Mouse (Mus musculus): ENCODE data around the gene Atp2c2.

Atp2c2 gene

GRCm38 (mm10) chr8:119702965-119703364, 3.2 kb downstream of the Atp2c2 start:
- DNase-seq (ENCODE audit: low read depth, low spot score): no peak

DNA sequence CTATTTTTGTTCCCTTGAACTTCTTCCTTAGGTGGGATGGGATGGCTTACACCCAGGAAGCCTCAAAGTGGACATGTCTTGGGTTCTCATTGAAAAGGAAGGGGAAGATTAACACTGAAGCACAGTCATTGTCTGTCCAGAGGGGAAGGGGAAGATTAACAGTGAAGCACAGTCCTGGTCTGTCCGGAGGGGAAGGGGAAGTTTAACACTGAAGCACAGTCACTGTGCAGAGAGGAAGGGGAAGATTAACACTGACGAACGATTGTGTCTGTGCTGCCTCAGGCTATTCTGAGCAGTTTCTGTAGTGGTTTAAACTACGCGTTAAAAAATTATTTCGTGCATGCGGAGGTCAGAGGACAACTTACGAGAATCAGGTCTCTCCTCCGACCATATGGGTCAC, 7.3 kb downstream of the Atp2c2 start:
- no peak for DNase-seq (ENCODE audit: low read depth, low spot score)

GRCm38 (mm10) chr8:119708471-119708870, 8.7 kb downstream of the Atp2c2 start:
- no peak for DNase-seq (ENCODE audit: low read depth, low spot score)

- DNase-seq (ENCODE audit: low read depth, low spot score): no peak
Observed at GRCm38 (mm10) chr8:119708878-119709702, 9.3 kb downstream of the Atp2c2 start.

DNA sequence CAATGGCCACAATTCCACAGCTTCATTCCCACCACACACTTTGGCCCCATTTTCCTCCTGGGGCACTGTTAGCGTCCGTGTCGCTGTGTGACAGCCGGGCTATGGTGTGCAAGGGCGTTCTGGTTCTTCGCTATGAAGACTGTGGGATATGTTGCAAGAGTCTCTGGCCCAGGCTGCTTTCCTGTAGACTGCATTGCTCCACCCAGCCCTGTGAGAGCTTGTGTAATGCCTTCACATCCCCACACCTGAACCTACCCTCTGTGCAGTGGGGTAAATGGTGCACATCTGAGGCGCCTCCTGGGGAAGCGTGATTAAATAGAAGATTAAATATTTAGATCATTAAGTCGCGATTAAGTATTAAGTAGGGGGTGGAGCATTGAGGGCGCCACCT, 9.9 kb downstream of the Atp2c2 start:
- no peak for DNase-seq (ENCODE audit: low read depth, low spot score)

DNA sequence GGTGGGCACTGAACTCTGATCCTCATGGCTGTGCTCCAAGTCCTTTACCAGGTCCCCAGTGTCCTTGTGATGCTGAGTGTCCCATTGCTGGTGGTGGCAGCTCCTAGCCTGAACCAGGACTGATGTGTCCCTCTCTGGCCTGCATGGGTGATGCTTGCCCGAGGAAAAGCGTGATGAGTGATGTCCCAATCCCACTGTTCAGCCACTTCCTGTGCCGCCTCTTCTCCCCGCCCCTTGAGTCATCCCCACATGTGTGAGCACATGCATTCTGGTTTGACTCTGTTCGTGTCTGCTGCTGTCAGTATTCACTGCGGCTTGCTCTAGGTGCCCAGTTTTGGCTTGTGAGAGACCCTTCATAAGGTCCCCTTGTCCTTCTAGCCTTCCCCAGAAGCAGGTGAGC, 12.4 kb downstream of the Atp2c2 start:
- DNase-seq (ENCODE audit: low read depth, low spot score): no peak

- DNase-seq (ENCODE audit: low read depth, low spot score): no peak
Observed at GRCm38 (mm10) chr8:119713421-119713820, 13.6 kb downstream of the Atp2c2 start.

DNA sequence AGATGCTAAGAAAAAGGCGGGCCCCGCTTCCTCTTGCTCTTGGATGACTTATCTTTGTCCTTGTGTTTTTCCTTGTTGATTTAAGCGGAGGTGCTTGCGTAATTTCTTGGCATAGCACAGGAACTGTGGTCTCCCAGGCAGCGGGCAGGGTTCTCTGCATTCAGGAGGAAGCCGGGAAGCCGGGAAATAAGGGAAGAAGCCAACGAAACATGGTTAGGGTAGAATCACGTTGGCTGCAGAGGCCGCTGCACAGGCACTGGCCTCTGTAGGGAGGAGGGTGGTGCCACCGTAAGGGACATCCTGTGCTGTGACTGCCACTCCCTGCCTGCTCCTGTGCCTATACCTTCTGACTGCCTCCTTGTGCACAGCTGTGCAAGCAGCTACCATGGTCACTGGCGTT, 15.4 kb downstream of the Atp2c2 start:
- no peak for DNase-seq (ENCODE audit: low read depth, low spot score)

DNA sequence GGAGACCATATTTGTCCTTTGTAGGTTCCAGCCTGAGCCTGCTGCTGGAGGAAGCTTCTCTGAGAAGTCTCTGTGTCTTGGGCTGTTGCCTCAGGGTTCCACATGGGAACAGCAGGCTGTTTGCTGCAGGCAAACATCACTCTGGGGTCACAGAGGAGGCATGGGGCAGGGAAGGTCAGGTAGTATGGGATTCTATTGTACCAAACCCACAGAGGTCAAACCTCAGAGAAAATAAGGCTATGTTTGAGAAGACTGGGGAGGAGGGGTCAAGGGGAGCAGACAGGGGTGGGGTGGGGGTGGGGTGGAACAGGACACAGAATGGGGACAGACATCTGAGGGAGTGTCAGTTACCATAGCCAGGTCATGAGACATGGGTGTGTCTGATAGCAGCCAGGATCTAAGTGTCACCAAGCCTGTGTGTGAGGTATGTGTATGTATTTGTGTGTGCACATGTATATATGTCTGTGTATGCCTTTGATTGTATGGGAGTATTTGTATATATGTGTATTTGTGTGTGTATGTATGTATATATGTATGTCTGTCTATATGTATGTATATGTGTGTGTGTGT, 17.0 kb downstream of the Atp2c2 start:
- DNase-seq (ENCODE audit: low read depth, low spot score): no peak

DNA sequence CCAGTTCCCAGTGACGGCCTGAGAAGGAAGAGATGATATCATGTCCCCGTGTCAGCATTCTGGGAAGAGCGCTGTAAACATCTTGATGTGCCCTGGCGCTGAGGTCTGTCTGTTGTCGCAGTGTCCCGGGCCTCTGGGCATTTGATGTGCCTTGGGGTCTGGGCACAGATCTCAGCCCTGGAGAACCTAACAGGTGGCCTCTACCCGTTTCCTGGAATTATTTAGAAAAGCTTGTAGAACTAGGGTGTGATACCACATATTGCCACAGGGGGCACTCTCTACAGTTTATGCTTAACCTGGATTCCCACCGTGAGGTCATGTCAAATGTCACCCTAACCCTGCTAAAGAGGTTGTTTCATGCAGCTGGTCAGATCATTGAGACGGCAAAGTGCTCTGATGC, 18.0 kb downstream of the Atp2c2 start:
- no peak for DNase-seq (ENCODE audit: low read depth, low spot score)

DNA sequence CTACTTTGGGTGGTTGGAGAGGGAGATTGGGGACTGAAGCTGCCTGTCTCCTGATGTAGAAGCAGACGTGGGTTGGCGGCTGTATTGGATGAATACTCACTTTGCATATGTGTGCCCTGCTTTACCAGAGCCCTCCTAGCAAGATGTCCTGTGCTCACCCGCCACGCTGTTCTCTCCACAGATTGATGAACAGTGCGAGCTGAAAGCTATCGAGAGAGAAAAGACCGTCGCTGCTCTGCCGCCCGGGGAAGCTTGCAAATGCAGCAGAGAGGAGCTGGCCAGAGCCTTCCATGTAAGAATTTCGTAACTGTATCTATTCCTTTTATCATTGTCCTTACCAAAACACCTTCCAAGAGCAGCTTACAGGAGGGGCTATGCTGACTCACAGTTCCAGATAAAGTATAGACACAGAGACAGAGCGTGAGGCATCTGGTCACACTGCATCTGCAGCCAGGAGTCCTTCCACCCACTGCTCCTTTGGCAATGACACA, 19.2 kb downstream of the Atp2c2 start:
- DNase-seq (ENCODE audit: low read depth, low spot score): no peak

DNA sequence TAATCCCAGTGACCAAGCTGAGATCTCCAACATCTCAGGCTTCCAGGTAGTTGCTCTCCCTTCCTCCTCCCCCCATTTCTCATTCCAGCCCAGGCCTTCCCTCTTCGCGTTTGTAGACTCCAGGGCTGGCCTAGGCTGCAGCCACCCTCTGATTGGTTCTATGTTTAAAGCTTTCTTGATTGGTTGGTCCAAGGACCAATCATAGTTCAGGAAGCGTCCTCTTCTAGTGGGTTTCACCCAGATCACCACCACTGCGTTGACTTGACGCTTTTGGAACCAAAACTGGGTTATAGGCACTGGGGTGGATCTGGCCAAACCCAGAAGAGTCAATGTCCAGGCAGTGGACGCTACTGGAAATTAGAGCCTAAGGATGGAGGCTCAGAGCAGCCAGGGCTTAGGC, 22.5 kb downstream of the Atp2c2 start:
- no peak for DNase-seq (ENCODE audit: low read depth, low spot score)

- DNase-seq (ENCODE audit: low read depth, low spot score): no peak
Observed at GRCm38 (mm10) chr8:119723676-119724075, 23.9 kb downstream of the Atp2c2 start.

- DNase-seq (ENCODE audit: low read depth, low spot score): no peak
Observed at GRCm38 (mm10) chr8:119724596-119724995, 24.8 kb downstream of the Atp2c2 start.

DNA sequence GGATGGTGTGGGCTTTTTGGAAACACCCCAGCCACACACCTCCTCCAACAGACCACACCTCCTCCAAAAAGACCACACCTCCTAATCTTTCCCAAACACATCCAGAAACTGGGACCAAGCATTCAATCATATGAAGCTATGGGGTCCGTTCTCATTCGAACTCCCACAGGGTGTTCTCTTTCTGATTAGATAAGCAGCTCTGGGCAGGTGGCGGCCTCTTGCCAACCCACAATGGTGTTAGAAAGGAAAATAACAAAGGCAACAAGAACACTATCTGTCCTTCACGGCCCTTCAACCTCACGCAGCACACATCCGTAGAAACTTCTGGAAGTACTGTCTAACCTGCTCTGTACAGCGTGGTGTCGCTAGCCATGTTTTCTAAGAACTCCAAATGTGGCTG, 27.3 kb downstream of the Atp2c2 start:
- no peak for DNase-seq (ENCODE audit: low read depth, low spot score)

GRCm38 (mm10) chr8:119728351-119728895, 28.6 kb downstream of the Atp2c2 start:
- no peak for DNase-seq (ENCODE audit: low read depth, low spot score)

DNA sequence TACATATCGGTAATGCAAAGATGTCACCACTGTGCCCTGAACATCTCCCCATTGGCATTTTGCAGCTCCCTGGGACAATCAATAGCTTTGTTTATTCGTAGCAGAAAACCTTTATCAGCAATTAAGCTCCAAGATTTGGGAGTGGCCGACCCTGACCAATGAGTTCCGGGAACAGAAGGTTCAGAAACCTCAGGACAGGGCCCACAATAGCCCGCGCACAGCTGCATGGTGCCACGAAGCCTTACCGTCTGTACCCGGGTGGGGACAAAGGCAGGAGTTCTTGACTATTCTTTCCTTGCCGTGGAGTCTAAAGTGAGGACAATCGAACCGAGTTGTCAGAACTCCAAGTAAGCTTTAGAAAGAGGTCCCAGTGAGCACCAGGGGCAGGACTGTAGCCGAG, 32.3 kb downstream of the Atp2c2 start:
- DNase-seq (ENCODE audit: low read depth, low spot score): no peak

DNA sequence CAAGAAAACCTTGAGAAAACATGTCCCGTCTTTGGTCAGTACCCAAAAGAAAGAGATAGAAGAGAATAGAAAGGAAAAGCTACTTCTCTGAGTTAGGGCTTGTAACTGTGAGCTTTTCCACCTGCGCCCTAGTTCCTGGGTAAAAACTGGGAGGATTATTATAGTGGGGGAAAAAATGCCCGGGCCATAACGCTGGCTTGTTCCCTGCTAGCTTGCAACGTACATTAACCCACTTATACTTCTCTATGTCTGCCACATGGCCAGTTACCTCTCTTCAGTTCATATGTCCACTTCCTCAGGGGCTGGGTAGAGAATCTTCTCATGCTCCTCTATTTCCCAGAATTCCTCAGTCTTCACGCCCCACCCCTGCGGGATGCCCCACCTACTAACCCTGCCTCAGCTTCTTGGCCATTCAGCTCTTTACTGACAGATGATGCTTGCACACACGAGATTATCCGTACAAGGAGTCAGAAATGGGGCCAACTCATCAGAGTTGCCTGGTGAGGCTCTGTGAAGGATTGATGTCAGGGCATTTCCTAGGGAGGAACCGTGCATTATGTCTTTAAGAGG, 36.6 kb downstream of the Atp2c2 start:
- no peak for DNase-seq (ENCODE audit: low read depth, low spot score)

GRCm38 (mm10) chr8:119737093-119737900, 37.5 kb downstream of the Atp2c2 start:
- DNase-seq (ENCODE audit: low read depth, low spot score): no peak

GRCm38 (mm10) chr8:119738129-119738907, 38.5 kb downstream of the Atp2c2 start:
- no peak for DNase-seq (ENCODE audit: low read depth, low spot score)

DNA sequence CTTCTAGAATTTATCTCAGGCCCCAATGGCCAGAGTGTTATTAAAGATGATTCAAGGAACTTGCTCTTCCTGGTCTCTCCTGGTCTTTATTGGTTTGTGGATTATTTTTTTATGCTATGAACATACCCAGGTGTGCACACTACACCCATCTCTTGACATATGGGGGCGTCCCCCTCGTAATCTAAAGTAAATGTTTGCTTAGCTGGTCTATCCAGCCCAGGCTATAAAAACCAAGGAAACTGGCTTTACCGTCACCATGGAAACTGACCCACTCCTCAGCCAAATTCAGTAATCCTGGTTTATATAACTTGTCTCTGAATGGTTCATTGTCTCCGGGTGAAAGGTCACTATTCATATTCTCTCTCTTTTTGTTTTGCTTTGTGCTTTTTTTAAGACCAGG, 40.8 kb downstream of the Atp2c2 start:
- DNase-seq (ENCODE audit: low read depth, low spot score): no peak
